Mouse (Mus musculus) neutrophil, adult 5-6 weeks (primary cell): ENCODE data around the gene Kif16b. TPM values are rescaled to one million over a fixed set of nuclear protein-coding genes. Genes with fewer than 3 reads are reported as not detected.
"Not testable (repeated sequence)": the region's sequence is repeated elsewhere in the genome, so short reads cannot be mapped to it uniquely, and the experiment has no call there.

Source experiments
- ATAC-seq: fragments of 151-379, 151-347 bp; 2 replicates; pipeline ENCODE4 v1.8.0; 2017; ENCODE audit warnings: mild to moderate bottlenecking, moderate TSS enrichment; ENCODE audit not compliant: insufficient number of reproducible peaks, poor library complexity, low FRiP score, severe bottlenecking; ENCODE audit errors: extremely low read depth
- total RNA-seq: library from RNA; stranded (forward); fragments of 200-1000 nt; gene quantifications from 2 replicates; pipeline ENCODE4 v1.2.3, GENCODE M21; 2017

Kif16b gene
- total RNA-seq, 1 experiment from 2014 or later = 22.2 TPM

- no peak for ATAC-seq
Measured at GRCm38 (mm10) chr2:142614535-142614934, 286.8 kb downstream of the Kif16b start.

GRCm38 (mm10) chr2:142612359-142612953 is 288.9 kb downstream of the Kif16b start:
- no peak for ATAC-seq

- peak; percentile 63; the same call in 1 of the 2 replicates for ATAC-seq
Measured at GRCm38 (mm10) chr2:142611113-142611512, 290.2 kb downstream of the Kif16b start.

GRCm38 (mm10) chr2:142610206-142610605 is 291.1 kb downstream of the Kif16b start:
- ATAC-seq = no peak

GRCm38 (mm10) chr2:142608778-142609177 is 292.6 kb downstream of the Kif16b start:
- ATAC-seq = no peak

GRCm38 (mm10) chr2:142604762-142605161 is 296.6 kb downstream of the Kif16b start:
- no peak for ATAC-seq

GRCm38 (mm10) chr2:142603210-142603609 is 298.1 kb downstream of the Kif16b start:
- ATAC-seq = no peak

- ATAC-seq = no peak
Measured at GRCm38 (mm10) chr2:142599235-142599634, 302.1 kb downstream of the Kif16b start.

GRCm38 (mm10) chr2:142596176-142597170 is 304.9 kb downstream of the Kif16b start:
- ATAC-seq = no peak

GRCm38 (mm10) chr2:142590938-142591337 is 310.4 kb downstream of the Kif16b start:
- ATAC-seq = no peak

GRCm38 (mm10) chr2:142590284-142590724 is 311.0 kb downstream of the Kif16b start:
- ATAC-seq = no peak

GRCm38 (mm10) chr2:142589403-142590283 is 311.7 kb downstream of the Kif16b start:
- ATAC-seq = no peak

- no peak for ATAC-seq
Measured at GRCm38 (mm10) chr2:142585845-142586244, 315.5 kb downstream of the Kif16b start.

- ATAC-seq = no peak
Measured at GRCm38 (mm10) chr2:142584851-142585737, 316.2 kb downstream of the Kif16b start.

- ATAC-seq = no peak
Measured at GRCm38 (mm10) chr2:142580449-142580848, 320.9 kb downstream of the Kif16b start.

- ATAC-seq = not testable (repeated sequence)
Measured at GRCm38 (mm10) chr2:142577414-142577813, 323.9 kb downstream of the Kif16b start.

- ATAC-seq = no peak
Measured at GRCm38 (mm10) chr2:142569771-142570170, 331.6 kb downstream of the Kif16b start.
